Mouse (Mus musculus): ENCODE measurements around the gene Rnf151.

Gene Rnf151

DNA sequence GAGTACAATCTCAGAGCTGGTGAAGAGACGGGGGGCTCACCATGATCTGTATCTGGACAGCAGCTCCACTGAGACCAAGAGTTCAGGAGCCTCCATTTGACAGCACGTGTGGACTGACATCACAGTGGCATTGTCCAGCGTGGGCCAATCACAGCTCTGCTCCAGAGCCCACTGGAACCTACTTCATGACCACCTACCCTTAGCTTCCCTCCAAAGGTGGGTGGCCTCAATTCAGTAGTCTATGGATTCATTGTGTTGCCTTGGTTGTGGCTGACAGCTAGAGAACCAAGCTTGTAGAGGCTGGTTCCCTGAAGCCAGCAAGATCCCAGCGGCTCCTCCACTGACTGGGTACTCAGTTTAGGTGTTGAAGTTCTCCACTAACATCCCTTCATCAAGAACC, at the start of gene Rnf151, which contains the start of gene Rps2:
TSS of gene Rnf151 (minus strand) at position 121 of the 400 bp plus-strand sequence.
TSS of gene Rps2 (plus strand) at position 174 of the 400 bp plus-strand sequence.
- DNase-seq (ENCODE audit: low spot score) = no peak

DNA sequence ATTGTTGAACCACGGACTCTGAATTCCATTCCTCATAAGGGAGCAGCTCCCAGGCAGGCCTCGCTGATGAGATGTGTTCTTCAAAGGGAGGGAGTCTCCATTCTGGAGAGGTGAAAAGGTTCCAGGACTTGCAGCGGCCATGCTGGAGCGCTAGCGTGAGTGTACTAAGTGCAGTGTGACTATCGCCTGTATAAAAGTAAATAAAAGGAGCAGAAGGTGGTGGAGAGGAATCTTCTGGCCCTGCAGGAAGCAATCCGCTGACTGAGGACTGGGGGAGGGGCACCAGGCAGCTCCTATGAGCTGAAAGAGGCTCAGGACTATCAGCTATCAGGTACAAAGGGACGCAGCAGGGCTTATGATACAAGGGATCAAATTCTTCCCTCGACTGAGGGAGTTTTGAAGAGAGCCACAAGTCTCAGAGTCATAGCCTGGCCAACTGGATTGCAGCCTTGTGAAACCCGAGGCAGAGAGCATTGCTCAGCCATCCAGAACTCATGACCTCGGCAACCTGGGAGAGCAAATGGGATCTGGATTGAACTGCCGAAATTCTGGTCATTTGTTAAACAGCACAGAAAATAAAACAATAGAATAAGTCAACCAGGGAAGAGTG, 48.5 kb upstream of the Rnf151 start:
- no peak for DNase-seq (ENCODE audit: low spot score)

DNA sequence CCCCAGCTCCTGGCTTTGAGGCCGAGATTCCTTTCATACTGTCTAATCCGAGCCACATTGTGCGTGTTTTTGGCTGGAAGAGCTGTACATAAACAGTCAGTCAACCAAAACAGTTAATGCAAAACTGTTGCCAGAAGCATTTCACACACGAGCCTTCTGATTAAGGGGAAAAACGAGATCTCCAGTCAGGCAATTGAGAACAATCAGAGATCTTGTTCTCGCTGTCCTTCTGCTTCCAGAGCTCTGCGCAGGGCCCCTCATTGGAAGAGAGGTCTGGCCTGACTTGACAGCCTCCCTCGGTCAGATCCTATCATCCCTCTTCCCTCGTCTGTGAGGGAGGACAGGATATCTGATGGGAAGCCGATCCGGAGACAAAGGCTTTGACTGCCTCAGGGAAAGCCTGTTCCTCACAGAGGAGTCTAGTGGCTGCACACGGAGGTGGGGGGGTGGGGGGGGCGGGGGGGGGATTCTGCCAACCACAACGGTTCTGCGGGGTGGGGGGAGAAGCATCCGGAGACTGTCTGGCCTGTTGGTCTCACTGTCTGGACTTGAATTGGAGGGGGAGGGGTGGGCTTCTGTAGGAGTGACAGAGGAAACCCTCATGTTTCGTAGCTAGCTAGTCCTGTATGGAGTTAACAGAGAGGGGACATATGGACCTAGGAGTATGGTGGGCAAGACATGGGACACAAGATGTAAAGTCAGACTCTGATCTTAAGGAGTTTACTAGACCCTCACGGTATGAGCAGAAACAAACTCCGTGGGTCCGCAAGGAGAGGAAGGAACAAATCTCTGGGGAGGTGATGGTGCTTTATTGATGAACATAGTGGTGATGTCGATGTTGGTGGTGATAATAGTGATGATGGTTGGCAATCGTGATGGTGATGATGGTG, 47.4 kb upstream of the Rnf151 start:
- peak; percentile 32 for DNase-seq (ENCODE audit: low spot score)

DNA sequence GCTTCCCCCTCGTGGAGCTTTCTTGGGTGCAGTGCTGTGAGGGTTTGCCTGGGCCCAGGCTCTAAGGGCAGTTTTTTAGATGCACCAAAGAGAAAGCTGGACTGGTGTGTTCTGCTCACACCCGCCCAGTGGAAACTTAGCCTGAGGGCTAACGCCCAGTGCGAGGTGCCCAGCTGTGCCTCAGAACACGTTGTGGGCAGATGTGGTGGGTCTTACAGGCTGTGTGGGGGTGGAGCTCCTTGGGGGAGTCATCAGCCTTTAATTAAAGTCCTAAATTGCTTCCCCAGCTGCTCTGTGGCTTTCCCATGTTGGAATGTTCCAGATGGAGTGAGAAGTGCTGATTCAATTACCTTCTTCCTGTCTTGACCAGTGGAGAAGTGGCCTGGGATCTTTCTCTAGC, 43.3 kb upstream of the Rnf151 start:
- peak; percentile 40 for DNase-seq (ENCODE audit: low spot score)

DNA sequence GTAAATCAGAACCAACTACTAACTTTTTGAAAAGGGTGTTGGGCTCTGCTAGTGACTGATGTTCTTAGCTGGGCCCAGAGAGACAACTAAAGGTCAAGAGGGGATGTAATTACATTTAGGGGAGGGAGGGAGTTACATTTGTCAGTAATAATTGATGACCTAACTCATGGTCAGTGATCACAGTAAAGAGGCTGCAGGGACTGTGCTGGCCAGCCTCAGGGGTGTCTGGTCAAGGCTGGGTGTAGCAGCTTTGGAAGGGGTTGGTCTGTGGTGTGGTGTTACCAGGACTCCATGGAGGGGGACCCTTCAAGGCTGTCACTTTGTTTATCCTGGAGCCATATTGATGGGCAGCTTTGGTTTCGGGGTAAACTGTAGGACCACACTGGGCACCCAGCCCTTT, 39.5 kb upstream of the Rnf151 start:
- no peak for DNase-seq (ENCODE audit: low spot score)

DNA sequence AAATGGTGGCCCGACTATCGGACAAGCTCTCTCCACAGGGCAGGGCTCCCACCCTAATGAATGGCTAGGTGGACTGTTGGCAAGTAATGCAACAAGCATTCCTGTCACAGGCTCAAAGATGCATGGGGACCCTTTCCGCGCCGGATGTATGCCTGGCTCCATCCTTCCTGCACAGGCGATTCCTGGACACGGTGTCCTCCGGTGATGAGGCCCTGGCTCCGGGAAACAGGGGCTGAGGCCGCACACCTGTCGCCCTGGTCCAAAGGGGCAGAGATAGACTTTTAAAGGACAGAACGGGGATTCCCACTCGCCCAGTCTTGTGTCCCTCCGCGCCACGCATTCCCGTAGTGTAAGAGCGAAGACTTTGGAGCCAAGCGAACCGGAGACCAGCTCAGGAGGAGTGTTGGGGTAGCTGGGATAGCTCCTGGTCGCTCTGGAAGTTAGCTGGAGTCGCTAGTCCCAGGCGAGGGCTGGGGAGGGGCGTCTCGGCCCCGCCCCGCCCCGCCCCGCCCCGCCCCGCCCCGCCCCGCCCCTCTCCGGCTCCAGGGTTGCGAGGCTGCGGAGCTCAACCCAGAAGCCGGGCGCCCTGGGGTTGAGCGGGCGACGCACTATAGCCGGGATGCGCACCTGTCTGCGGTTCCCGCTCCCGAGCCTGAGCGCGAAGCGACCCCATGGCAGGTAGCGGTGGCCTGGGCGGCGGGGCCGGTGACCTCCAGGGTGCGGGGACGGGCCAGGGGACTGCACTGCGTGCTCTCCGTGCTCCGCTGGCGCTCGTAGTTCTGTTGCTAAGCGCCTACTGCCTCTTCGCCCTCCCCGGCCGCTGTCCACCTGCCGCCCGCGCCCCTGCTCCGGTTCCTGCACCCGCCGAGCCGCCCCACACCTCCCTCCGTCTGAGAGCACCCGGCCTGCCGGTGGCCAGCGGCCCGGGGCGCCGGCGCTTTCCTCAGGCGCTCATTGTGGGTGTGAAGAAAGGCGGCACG, 34.8 kb upstream of the Rnf151 start, which contains the start of gene Hs3st6:
TSS of gene Hs3st6 (plus strand) at position 574 of the 980 bp plus-strand sequence.
- DNase-seq (ENCODE audit: low spot score) = peak; percentile 60

DNA sequence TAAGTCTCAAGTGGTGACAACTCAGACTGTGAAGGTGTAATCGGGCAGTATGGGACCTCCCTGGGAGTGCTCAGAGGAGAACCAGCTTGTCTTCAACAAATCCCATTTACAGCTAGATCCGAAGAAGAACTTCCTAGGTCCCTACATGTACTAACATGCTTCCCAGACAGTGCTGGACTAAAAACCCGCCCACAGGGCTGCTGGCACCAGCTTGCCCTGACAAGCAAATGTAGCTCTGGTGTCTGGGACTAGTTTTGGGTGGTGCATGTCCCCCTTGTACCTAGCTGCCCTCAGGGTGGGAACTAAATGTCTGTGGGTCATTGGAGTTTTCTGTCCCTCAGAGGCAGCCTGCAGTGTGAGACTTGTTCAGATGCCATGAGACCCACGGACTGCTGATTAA, 33.7 kb upstream of the Rnf151 start:
- DNase-seq (ENCODE audit: low spot score) = no peak

DNA sequence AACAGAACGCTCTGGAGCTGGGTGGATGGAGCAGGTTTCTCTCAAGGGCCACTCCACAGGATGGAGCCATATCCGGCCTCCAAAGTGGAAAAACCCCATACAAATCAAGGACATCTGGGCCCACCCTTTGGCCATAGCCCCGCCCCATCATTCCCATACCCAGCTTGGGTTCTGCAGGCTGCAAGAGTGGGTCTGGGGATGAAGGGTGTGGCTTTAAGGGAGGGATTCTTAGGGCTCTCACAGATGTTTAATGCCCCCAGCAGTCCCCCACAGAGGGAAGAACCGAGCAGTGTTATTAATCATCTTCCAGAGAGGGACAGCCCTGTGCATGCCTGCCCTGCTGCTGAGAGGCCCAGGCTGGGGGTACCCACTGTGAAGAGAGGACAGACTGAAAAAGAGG, 29.1 kb upstream of the Rnf151 start:
- DNase-seq (ENCODE audit: low spot score) = no peak

DNA sequence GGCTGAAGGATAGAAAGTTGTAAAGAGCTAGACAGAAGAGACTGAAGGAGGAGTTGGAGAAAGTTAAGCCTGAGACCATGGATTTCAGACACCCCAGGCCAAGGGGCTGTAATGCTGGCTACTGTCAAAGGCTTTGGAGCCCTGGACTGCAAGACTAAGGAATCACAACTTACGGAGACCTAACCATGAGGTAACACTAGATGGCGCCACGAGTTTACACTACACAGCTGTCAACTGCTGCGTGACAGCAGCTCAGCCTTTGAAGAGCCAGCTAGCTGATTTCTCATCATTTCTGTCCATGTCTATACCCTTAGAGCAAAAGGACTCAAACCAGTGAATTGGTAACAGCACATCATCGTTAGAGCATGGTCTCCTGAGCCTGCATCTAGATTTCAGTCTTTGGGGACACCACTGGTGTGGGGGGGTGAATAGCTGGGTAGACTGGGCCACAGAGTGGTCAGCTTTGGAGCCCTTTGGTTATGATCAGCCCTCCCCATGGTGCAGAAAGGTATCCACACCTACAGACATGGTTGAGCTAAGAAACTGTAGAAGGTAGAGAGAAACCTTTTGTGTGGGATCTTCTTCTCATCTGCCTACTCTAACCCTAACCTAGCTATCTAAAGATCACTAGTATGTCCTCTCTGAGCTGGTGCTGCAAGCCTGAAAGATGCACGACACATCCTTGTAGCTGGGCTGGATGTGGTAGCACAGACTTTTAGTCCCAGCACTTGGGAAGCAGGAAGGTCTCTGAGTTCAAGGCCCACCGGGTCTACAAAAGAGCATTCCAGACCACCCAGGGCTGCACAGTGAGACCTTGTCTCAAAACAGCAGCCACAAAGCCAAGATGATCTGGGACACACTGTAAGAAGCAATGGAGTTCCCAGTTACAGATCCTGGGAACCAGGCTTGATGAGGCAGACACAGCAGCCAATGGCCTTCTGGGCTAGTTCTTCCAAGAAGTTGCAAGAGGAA, 27.9 kb upstream of the Rnf151 start:
- DNase-seq (ENCODE audit: low spot score) = peak; percentile 95

DNA sequence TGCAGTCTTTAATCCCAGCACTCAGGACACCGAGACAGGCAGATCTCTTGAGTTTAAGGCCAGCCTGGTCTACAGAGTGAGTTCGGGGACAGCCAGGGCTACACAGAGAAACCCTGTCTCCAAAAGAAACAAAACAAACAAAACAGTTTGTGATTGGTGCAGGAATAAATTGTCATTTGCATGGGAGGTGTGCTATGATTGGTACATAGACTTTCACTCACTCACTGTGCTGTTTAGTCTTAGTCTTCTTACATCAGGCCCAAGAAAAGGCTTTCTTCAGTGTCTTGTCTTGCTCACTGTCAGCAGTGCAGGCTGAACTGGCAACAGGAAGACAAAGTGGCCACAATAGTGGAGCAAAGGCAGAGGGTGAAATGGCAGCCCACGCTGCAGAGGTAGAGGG, 26.5 kb upstream of the Rnf151 start:
- no peak for DNase-seq (ENCODE audit: low spot score)

DNA sequence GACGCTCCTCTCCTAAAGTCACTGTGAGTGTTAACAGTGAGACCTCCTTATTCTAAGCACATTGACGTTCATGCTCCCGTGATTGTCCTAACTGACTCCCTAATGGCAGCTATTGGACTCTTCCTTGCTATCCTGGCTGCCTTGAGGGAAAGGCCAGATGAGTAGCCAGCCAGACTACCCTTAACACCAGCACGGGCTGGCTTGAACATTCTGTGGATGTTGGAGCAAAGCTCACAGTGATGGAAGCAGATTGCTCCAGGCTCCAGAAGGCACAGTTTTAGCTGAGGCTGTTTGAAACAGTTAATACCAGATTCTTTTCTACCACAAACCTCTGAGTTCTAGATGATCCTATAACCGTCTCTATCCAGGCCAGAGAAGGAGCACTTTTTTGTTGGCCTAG, 26.0 kb upstream of the Rnf151 start:
- DNase-seq (ENCODE audit: low spot score) = no peak

DNA sequence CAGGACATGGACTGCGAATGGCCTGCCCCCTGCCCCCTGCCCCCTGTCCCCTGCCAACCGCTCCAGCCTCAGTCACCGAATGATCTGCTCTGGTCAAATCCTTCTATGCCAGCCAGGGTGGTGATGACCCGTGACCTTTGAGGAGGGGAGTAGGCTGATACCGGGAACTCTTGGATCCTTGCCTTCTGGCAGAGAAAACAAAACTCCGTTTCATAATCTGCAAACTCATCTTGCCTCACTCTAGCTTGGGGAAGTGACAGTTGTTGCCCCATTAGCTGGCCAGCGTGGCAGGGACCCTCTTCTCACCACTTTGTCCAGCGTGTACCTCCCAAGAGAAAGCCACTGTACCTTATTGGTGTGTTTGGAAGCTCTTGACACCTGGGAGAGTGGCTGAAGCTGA, 24.4 kb upstream of the Rnf151 start:
- no peak for DNase-seq (ENCODE audit: low spot score)

DNA sequence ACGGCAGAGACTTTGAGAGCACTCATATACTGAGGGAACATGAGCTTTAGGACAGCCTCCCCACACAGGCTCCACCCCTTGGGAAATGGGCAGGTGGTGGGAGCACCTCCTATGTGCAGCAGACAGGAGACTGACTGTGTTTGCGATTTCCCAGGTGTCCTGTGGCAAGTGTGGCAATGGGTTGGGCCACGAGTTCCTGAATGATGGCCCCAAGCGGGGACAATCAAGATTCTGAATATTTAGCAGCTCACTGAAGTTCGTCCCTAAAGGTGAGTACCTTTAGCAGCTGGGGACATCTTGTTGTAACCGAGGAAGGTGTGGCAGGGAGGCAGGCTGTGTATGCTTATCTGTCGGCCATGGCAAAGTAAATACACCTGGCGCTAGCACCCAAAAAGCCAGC, 22.1 kb upstream of the Rnf151 start:
- no peak for DNase-seq (ENCODE audit: low spot score)

DNA sequence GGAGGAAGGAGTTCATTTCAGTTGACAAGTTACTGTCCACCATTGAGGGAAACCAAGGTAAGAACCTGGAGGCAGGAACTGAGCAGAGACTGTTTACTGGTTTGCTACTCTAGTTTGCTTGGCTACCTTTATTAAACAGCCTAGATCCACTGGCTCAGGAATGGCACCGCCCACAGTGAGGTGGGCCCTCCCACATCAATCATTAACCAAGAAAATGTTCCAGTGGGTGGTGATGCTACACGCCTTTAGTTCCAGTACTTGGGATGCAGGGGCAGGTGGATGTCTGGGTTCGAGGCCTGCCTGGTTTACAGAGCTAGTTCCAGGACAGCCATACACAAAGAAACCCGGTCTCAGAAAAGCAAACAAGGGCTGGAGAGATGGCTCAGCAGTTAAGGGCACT, 20.4 kb upstream of the Rnf151 start:
- DNase-seq (ENCODE audit: low spot score) = no peak

DNA sequence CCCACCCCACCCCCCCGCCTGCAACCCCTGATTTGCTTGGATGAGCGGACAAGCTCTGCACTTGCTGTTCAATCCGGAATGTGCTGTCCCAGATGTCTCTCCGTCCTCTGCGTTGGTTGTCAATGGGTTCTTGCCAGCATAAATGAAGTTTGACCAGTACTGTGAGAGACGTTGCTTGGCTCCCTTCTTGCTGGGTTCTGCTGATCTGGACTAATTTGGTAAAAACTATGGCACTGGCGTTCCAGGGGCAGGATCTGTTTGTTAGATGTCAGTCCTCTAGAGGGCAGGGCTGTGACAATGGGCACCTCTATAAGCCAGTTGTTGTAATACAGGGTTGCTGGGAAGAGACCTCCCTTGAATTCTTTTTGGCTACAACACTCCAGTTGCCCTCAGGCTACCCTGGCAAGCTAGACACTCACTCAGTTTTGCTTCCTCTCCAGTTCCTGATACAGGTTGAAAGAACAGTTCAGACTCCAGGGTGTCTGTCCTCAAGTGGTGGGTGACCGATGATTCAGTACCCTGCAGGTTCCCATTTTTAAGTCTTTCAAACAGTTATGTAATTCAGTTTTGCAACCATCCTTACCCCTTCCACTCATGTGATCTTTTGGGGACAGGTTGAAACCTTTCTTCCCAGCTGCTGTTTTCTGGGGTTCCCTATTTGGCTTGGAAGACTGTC, 19.4 kb upstream of the Rnf151 start:
- no peak for DNase-seq (ENCODE audit: low spot score)

DNA sequence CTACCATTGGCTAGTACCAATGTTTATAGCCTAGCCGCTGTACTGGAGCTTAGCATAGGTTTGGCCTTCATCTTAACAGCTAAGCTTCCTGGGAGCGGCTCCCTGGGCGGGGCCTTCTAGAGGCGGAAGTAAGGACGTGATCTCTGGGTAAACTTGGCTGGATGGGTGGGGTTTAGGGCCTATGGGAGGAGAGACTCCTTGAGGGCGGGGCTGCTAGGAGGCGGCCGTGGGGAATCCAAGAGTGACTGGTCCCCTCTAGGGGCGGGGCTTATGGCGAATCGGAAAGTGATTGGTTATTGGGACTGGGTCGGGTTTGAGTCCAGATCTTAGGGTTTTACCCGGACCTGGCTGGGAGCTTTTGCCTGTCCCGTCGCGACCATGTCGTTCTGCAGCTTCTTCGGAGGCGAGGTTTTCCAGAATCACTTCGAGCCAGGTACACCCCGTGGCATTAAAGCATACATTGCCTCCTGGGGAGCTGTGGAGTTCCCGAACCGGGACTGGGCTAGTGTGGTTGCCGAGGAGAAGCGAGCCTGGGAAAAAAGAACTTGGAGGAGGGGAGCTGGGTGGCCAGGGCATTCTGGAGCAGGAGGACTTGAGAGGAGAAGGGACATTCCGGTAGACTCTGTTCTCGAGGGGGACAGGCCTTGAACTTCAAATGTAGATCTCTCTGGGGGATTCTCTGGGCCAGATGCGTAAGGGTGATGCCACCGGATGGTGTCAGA, 18.6 kb upstream of the Rnf151 start, which contains the start of gene Msrb1:
TSS of gene Msrb1 (plus strand) at position 313 of the 722 bp plus-strand sequence.
- DNase-seq (ENCODE audit: low spot score) = peak; percentile 100

DNA sequence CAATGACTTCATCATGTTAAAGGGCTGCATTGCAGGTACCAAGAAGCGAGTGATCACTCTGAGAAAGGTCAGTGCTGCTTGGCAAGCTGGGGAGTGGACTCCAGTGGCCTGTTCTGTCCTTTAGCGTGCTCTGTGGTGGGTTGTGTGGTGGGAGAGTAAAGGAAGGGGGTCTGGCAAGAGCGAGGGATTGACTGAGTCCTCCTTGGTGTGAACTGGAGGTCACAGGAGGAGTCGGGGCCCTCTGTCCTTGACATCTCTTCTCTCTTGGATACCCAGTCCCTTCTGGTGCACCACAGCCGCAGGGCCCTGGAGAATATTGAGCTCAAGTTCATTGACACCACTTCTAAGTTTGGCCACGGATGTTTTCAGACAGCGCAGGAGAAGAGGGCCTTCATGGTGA, 17.6 kb upstream of the Rnf151 start:
- no peak for DNase-seq (ENCODE audit: low spot score)

DNA sequence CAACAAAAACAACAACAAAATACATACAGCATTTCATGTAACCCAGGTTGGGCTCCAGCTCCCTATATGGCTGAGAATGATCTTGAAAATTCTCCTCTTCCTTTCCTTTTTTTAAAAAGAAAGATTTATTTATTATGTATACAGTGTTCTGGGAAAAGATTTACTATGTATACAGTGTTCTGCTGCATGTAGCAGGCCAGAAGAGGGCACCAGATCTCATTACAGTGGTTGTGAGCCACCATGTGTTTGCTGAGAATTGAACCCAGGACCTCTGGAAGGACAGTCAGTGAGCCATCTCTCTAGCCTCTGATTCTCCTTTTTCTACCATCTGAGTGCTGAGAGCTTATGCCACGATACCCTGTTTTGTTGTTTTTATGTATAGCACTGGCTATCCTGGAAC, 16.6 kb upstream of the Rnf151 start:
- DNase-seq (ENCODE audit: low spot score) = no peak

DNA sequence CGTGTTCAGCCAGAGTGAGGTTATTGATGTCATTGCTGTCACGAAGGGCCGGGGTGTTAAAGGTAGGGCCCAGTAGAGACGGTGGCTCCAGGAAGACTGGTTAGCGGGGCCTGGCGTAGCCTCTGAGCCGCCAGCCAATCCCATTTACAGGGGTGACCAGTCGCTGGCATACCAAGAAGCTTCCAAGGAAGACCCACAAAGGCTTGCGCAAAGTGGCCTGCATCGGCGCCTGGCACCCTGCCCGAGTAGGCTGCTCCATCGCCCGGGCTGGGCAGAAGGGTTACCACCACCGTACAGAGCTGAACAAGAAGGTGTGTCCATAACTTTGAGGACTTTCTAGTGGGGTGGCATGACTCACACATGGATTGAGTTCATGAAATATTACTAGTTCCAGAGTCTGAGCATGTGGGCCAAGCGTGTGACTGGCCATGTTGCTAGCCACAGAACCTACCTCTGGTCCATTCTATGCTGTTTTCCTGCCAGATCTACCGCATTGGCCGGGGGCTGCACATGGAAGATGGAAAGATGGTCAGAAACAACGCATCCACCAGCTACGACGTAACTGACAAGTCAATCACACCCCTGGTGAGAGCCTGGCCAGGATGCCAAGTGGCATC, 15.7 kb upstream of the Rnf151 start:
- DNase-seq (ENCODE audit: low spot score) = no peak
